Mouse (Mus musculus) ES-E14 (cell line): ENCODE data around the gene Capza1. TPM values are rescaled to one million over a fixed set of nuclear protein-coding genes. Genes with fewer than 3 reads are reported as not detected.
"Not testable (repeated sequence)": the region's sequence is repeated elsewhere in the genome, so short reads cannot be mapped to it uniquely, and the experiment has no call there.

ENCODE experiments used
- DNase-seq: peaks from one replicate; pipeline ENCODE4 v3.0.0-alpha.2; 2013; ENCODE audit warnings: low read depth, low spot score
- H3K27ac ChIP-seq: 2 replicates; pipeline ENCODE4 v1.5.1; 2012; ENCODE audit warnings: low read depth, mild to moderate bottlenecking, low read length, moderate library complexity, mixed read lengths; ENCODE audit not compliant: poor library complexity, insufficient read depth, severe bottlenecking
- H3K36me3 ChIP-seq: 2 replicates; pipeline ENCODE4 v1.6.1; 2012; ENCODE audit warnings: mild to moderate bottlenecking, low read length, moderate library complexity, mixed read lengths; ENCODE audit not compliant: control insufficient read depth, poor library complexity, insufficient read depth, severe bottlenecking
- H3K4me1 ChIP-seq, 2 experiments: fragments of 150-350 bp in 1 of 2; sonication (generic) in 1 of 2; 2 replicates each; pipeline ENCODE4 v1.6.1; 2012; ENCODE audit warnings: low read length in 2 of 2, mild to moderate bottlenecking in 1 of 2, mixed read lengths in 1 of 2; ENCODE audit not compliant: control insufficient read depth in 2 of 2, insufficient read depth in 2 of 2, poor library complexity in 1 of 2
- H3K4me3 ChIP-seq, 2 experiments: fragments of 150-350 bp in 1 of 2; sonication (generic) in 1 of 2; 2 replicates each; pipeline ENCODE4 v1.5.1; 2012; ENCODE audit warnings: low read length in 2 of 2, low read depth in 1 of 2, mild to moderate bottlenecking in 1 of 2, mixed read lengths in 1 of 2; ENCODE audit not compliant: insufficient read depth in 1 of 2, poor library complexity in 1 of 2, severe bottlenecking in 1 of 2
- H3K9ac ChIP-seq: 2 replicates; pipeline ENCODE4 v1.6.1; 2012; ENCODE audit warnings: low read depth, mild to moderate bottlenecking, low read length, mixed read lengths; ENCODE audit not compliant: poor library complexity, insufficient read depth, severe bottlenecking
- H3K9me3 ChIP-seq: fragments of 150-350 bp; sonication (generic); 2 replicates; pipeline ENCODE4 v1.6.1; 2012; ENCODE audit warnings: low read depth, mild to moderate bottlenecking, low read length; ENCODE audit not compliant: control insufficient read depth, insufficient read depth
- CHD2 ChIP-seq: IDR thresholded peaks from 2 replicates; pipeline ENCODE4 v1.6.1; 2014; ENCODE audit warnings: mild to moderate bottlenecking, low read depth, low read length, inconsistent platforms
- HCFC1 ChIP-seq: IDR thresholded peaks from 2 replicates; pipeline ENCODE4 v1.6.1; 2012; ENCODE audit warnings: low read length, inconsistent platforms, borderline replicate concordance; ENCODE audit not compliant: insufficient read depth
- MAFK ChIP-seq: IDR thresholded peaks from 2 replicates; pipeline ENCODE4 v1.6.1; 2014; ENCODE audit warnings: mild to moderate bottlenecking, low read depth, low read length, inconsistent platforms; ENCODE audit not compliant: insufficient read depth
- ZC3H11A ChIP-seq: IDR thresholded peaks from 2 replicates; pipeline ENCODE4 v1.6.1; 2012; ENCODE audit warnings: low read depth, mild to moderate bottlenecking, inconsistent platforms, low read length, borderline replicate concordance
- ZNF384 ChIP-seq: IDR thresholded peaks from 2 replicates; pipeline ENCODE4 v1.6.1; 2012; ENCODE audit warnings: low read depth, low read length, inconsistent platforms
- in situ Hi-C, 2 experiments: fragments of 600-800 bp; cut with MboI; formaldehyde crosslinking; loops; one replicate each; pipeline ENCODE4 v1.15.1; 2025; ENCODE audit warnings: low sequenced_read_pairs in 2 of 2, inconsistent platforms in 1 of 2; ENCODE audit not compliant: unreplicated experiment in 2 of 2
- total RNA-seq: library from RNA; depleted of rRNA; stranded (reverse); fragments of 300-350 nt; gene quantifications from 2 replicates; pipeline ENCODE4 v1.2.3, GENCODE M21; 2012

Capza1 gene
- total RNA-seq, 1 experiment: 59.1 TPM

- H3K4me1 ChIP-seq: peaks cover 16 to 24% of the 10 kb centered on the region in 2 experiments; a peak in 3 of 4 replicates
- TF ChIP-seq CHD2: no peak
- TF ChIP-seq MAFK: no peak
- no peak for TF ChIP-seq ZC3H11A
- no peak for TF ChIP-seq HCFC1
- no peak for TF ChIP-seq ZNF384
- DNase-seq: no peak
- in situ Hi-C loops: no loop called here
- peak overlapping the region; percentile 70; the same call in 1 of the 2 replicates for H3K9ac ChIP-seq
- H3K9me3 ChIP-seq: no peaks in the 10 kb centered on the region
- peak overlapping the region; percentile 77 to 91 for H3K4me3 ChIP-seq
- H3K36me3 ChIP-seq: no peaks in the 10 kb centered on the region
- peak overlapping the region; percentile 96 for H3K27ac ChIP-seq
Observed at GRCm38 (mm10) chr3:104816130-104816529, 48.2 kb downstream of the Capza1 start.

- no peak for DNase-seq
- Histone ChIP-seq H3K9ac (no peak overlapping the region), H3K27ac (peak overlapping the region; percentile 96), H3K4me1 (peaks cover 16 to 24% of the 10 kb centered on the region in 2 experiments; a peak in 3 of 4 replicates), H3K4me3 (peak overlapping the region; percentile 9 to 28; a peak in 3 of 4 replicates), H3K36me3 (no peaks in the 10 kb centered on the region), H3K9me3 (no peaks in the 10 kb centered on the region)
- no peak for TF ChIP-seq HCFC1
- no peak for TF ChIP-seq CHD2
- TF ChIP-seq MAFK: no peak
- TF ChIP-seq ZC3H11A: no peak
- TF ChIP-seq ZNF384: no peak
- in situ Hi-C loops: no loop called here
Observed at GRCm38 (mm10) chr3:104815346-104815745, 49.0 kb downstream of the Capza1 start.

GRCm38 (mm10) chr3:104814746-104815145 is 49.6 kb downstream of the Capza1 start:
- DNase-seq: no peak
- H3K4me3 ChIP-seq: peak overlapping the region; percentile 9 to 28; a peak in 1 of 4 replicates
- H3K9me3 ChIP-seq: no peaks in the 10 kb centered on the region
- in situ Hi-C loops: no loop called here
- no peak overlapping the region for H3K9ac ChIP-seq
- H3K4me1 ChIP-seq: peaks cover 16 to 24% of the 10 kb centered on the region in 2 experiments; a peak in 3 of 4 replicates
- no peaks in the 10 kb centered on the region for H3K36me3 ChIP-seq
- no peak for TF ChIP-seq ZC3H11A
- no peak for TF ChIP-seq CHD2
- TF ChIP-seq MAFK: no peak
- TF ChIP-seq HCFC1: no peak
- H3K27ac ChIP-seq: peak overlapping the region; percentile 92

GRCm38 (mm10) chr3:104813227-104813626 is 51.1 kb downstream of the Capza1 start:
- TF ChIP-seq ZNF384: peak; percentile 73
- Histone ChIP-seq H3K27ac (peak overlapping the region; percentile 47; the same call in 1 of the 2 replicates), H3K9ac (peak overlapping the region; percentile 59; the same call in 1 of the 2 replicates), H3K4me1 (peaks cover 13 to 21% of the 10 kb centered on the region in 2 experiments; a peak in 3 of 4 replicates)
- H3K4me3 ChIP-seq, in situ Hi-C loops, DNase-seq, H3K36me3 ChIP-seq, H3K9me3 ChIP-seq: not testable (repeated sequence)

DNA sequence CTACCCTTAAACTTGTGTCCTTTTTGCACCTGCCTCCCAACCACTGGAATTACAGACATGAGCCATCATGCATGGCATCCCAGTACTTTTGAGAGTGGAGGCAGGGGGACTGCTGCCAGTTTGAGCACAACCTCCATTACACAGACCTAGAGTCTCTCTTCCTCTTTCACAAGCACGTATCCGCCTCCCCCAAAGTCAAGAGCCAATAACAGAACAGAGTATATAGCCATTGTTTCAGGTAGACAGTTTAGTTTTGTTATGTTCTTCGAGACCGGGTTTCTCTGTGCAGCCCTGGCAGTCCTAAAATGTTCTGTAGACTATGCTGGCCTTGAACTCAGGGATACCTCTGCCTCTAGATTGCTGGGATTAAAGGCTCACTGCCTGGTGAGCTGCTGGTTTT is 52.1 kb downstream of the Capza1 start:
- in situ Hi-C loops: no loop called here
- H3K4me1 ChIP-seq: peaks cover 14 to 21% of the 10 kb centered on the region in 2 experiments; a peak in 3 of 4 replicates
- no peaks in the 10 kb centered on the region for H3K9me3 ChIP-seq
- no peaks in the 10 kb centered on the region for H3K36me3 ChIP-seq
- 0 out of 4 replicates have a peak overlapping the region, but pooled peaks of 1 of the 2 experiments have one; percentile 4 for H3K4me3 ChIP-seq
- DNase-seq: no peak
- no peak overlapping the region for H3K9ac ChIP-seq
- no peak for TF ChIP-seq ZC3H11A
- TF ChIP-seq HCFC1: no peak
- peak overlapping the region; percentile 64 for H3K27ac ChIP-seq
